Mouse (Mus musculus) forebrain, embryonic 15.5 days (tissue): ENCODE results near the gene Srrt. TPM values are rescaled to one million over a fixed set of nuclear protein-coding genes. Genes with fewer than 3 reads are reported as not detected.
A peak's percentile ranks its signal among the peaks of the same experiment; 100 is the strongest.

Experiments used
- ATAC-seq: fragments of 200-750 bp; cut with Nextera tagmentation; replicated peaks from 2 replicates; pipeline ENCODE4 v1.8.0; 2017; ENCODE audit warnings: mild to moderate bottlenecking, moderate TSS enrichment, moderate library complexity
- H3K27ac ChIP-seq: fragments of 300-500 bp; sonication (generic); replicated peaks from 2 replicates; pipeline ENCODE4 v1.5.1; 2015; ENCODE audit warnings: mild to moderate bottlenecking, inconsistent platforms
- H3K27me3 ChIP-seq: fragments of 300-500 bp; sonication (generic); 2 replicates; pipeline ENCODE4 v1.6.1; 2015; ENCODE audit warnings: inconsistent platforms
- H3K36me3 ChIP-seq: fragments of 300-500 bp; sonication (generic); 2 replicates; pipeline ENCODE4 v1.6.1; 2015; ENCODE audit warnings: mild to moderate bottlenecking, inconsistent platforms
- H3K4me1 ChIP-seq: fragments of 300-500 bp; sonication (generic); 2 replicates; pipeline ENCODE4 v1.6.1; 2015; ENCODE audit warnings: inconsistent platforms
- H3K4me2 ChIP-seq: fragments of 300-500 bp; sonication (generic); replicated peaks from 2 replicates; pipeline ENCODE4 v1.6.1; 2015; ENCODE audit warnings: mild to moderate bottlenecking, inconsistent platforms
- H3K4me3 ChIP-seq: fragments of 300-500 bp; sonication (generic); 2 replicates; pipeline ENCODE4 v1.5.1; 2015; ENCODE audit warnings: mild to moderate bottlenecking, inconsistent platforms
- H3K9ac ChIP-seq: fragments of 300-500 bp; sonication (generic); replicated peaks from 2 replicates; pipeline ENCODE4 v1.6.1; 2015; ENCODE audit warnings: mild to moderate bottlenecking, inconsistent platforms
- H3K9me3 ChIP-seq: fragments of 300-500 bp; sonication (generic); 2 replicates; pipeline ENCODE4 v1.6.1; 2016; ENCODE audit warnings: inconsistent platforms
- WGBS: fragments of 180-500 bp; shearing (Covaris S2); methylation state at CpG from one replicate; pipeline ENCODE4 v1.1.7; 2015; ENCODE audit warnings: mixed read lengths; 5-methylcytosine and 5-hydroxymethylcytosine counted together
- polyA plus RNA-seq: library from polyadenylated mRNA; unstranded; fragments of >200 nt; fragmentation: Nextera tagmentation; extraction: Ambion mirVana; gene quantifications from 2 replicates; pipeline ENCODE4 v1.2.1, GENCODE M21; 2015

The Srrt gene
- 118 and 129 TPM in 2 replicates for polyA plus RNA-seq

GRCm38 (mm10) chr5:137307071-137307912 lies at the start of gene Srrt:
TSS of gene Srrt (minus strand) at chr5:137307674.
- under 1% methylated on average over 65 of the region's 72 CpGs for WGBS
- H3K9ac ChIP-seq = peak within 1 kb of the TSS; percentile 97
- no peaks in the 10 kb centered on the region for H3K9me3 ChIP-seq
- peaks cover 46% of the 10 kb centered on the region for H3K4me1 ChIP-seq
- H3K4me2 ChIP-seq = peak within 1 kb of the TSS; percentile 67
- no peaks in the 10 kb centered on the region for H3K27me3 ChIP-seq
- H3K4me3 ChIP-seq = peak within 1 kb of the TSS; percentile 92
- peak within 1 kb of the TSS; percentile 96 for H3K27ac ChIP-seq
- ATAC-seq = peak; percentile 90
- peaks cover 22% of the 10 kb centered on the region for H3K36me3 ChIP-seq

GRCm38 (mm10) chr5:137354091-137354490 lies 46.6 kb upstream of the Srrt start:
- 87% methylated on average over 17 of the region's 17 CpGs for WGBS

GRCm38 (mm10) chr5:137352011-137352975 lies 44.8 kb upstream of the Srrt start:
- H3K4me2 ChIP-seq = peak overlapping the region; percentile 98
- H3K36me3 ChIP-seq = no peaks in the 10 kb centered on the region; the same call in 1 of the 2 replicates
- no peak overlapping the region; the same call in 1 of the 2 replicates for H3K9ac ChIP-seq
- no peaks in the 10 kb centered on the region; the same call in 1 of the 2 replicates for H3K27me3 ChIP-seq
- H3K4me1 ChIP-seq = peaks cover 47% of the 10 kb centered on the region
- no peaks in the 10 kb centered on the region for H3K9me3 ChIP-seq
- peak overlapping the region; percentile 70 for H3K4me3 ChIP-seq
- H3K27ac ChIP-seq = no peak overlapping the region
- WGBS = 19% methylated on average over 16 of the region's 16 CpGs
- ATAC-seq = no peak

More at GRCm38 (mm10) chr5:137354091-137354490, 46.6 kb upstream of the Srrt start:
- Histone ChIP-seq H3K4me3 (no peak overlapping the region), H3K9me3 (no peaks in the 10 kb centered on the region), H3K9ac (no peak overlapping the region), H3K4me2 (no peak overlapping the region), H3K36me3 (no peaks in the 10 kb centered on the region; the same call in 1 of the 2 replicates), H3K4me1 (peaks cover 37% of the 10 kb centered on the region), H3K27ac (no peak overlapping the region), H3K27me3 (no peaks in the 10 kb centered on the region; the same call in 1 of the 2 replicates)
- ATAC-seq = no peak

- no peaks in the 10 kb centered on the region for H3K9me3 ChIP-seq
- peaks cover 47% of the 10 kb centered on the region for H3K4me1 ChIP-seq
- no peak for ATAC-seq
- H3K27me3 ChIP-seq = no peaks in the 10 kb centered on the region; the same call in 1 of the 2 replicates
- no peaks in the 10 kb centered on the region; the same call in 1 of the 2 replicates for H3K36me3 ChIP-seq
- 8% methylated on average over 4 of the region's 4 CpGs for WGBS
- peak overlapping the region; percentile 98 for H3K4me2 ChIP-seq
- H3K27ac ChIP-seq = peak overlapping the region; percentile 42; the same call in 1 of the 2 replicates
- H3K9ac ChIP-seq = peak overlapping the region; percentile 74
- H3K4me3 ChIP-seq = peak overlapping the region; percentile 70
Measured at GRCm38 (mm10) chr5:137351394-137351793, 43.9 kb upstream of the Srrt start.

- WGBS = 0% methylated on average over 8 of the region's 8 CpGs
- Histone ChIP-seq H3K36me3 (no peaks in the 10 kb centered on the region; the same call in 1 of the 2 replicates), H3K4me3 (peak overlapping the region; percentile 70), H3K4me2 (peak overlapping the region; percentile 98), H3K27me3 (no peaks in the 10 kb centered on the region; the same call in 1 of the 2 replicates), H3K9me3 (no peaks in the 10 kb centered on the region), H3K9ac (peak overlapping the region; percentile 74), H3K4me1 (peaks cover 47% of the 10 kb centered on the region), H3K27ac (peak overlapping the region; percentile 42; the same call in 1 of the 2 replicates)
- ATAC-seq = no peak
Measured at GRCm38 (mm10) chr5:137351058-137351380, 43.5 kb upstream of the Srrt start.

- H3K9ac ChIP-seq = peak overlapping the region; percentile 74
- under 1% methylated on average over 55 of the region's 55 CpGs for WGBS
- H3K27ac ChIP-seq = peak overlapping the region; percentile 73
- peak; percentile 57 for ATAC-seq
- H3K4me1 ChIP-seq = peaks cover 47% of the 10 kb centered on the region
- peak overlapping the region; percentile 70 for H3K4me3 ChIP-seq
- no peaks in the 10 kb centered on the region for H3K9me3 ChIP-seq
- H3K27me3 ChIP-seq = no peaks in the 10 kb centered on the region; the same call in 1 of the 2 replicates
- H3K36me3 ChIP-seq = no peaks in the 10 kb centered on the region
- peak overlapping the region; percentile 98 for H3K4me2 ChIP-seq
Measured at GRCm38 (mm10) chr5:137350205-137351057, 43.0 kb upstream of the Srrt start.

- under 1% methylated on average over 30 of the region's 32 CpGs for WGBS
- Histone ChIP-seq H3K36me3 (no peaks in the 10 kb centered on the region), H3K4me3 (peak within 1 kb of the TSS; percentile 70), H3K4me2 (peak within 1 kb of the TSS; percentile 98), H3K27ac (peak within 1 kb of the TSS; percentile 73), H3K9ac (peak within 1 kb of the TSS; percentile 74), H3K27me3 (no peaks in the 10 kb centered on the region; the same call in 1 of the 2 replicates), H3K9me3 (no peaks in the 10 kb centered on the region), H3K4me1 (peaks cover 47% of the 10 kb centered on the region)
- peak; percentile 90 for ATAC-seq
Measured at GRCm38 (mm10) chr5:137349384-137350204, 42.1 kb upstream of the Srrt start, which contains the start of gene Ephb4. TSS of gene Ephb4 (plus strand) at chr5:137350109.

GRCm38 (mm10) chr5:137348482-137349383 lies 41.3 kb upstream of the Srrt start:
- 1% methylated on average over 33 of the region's 33 CpGs for WGBS
- no peak for ATAC-seq
- no peak overlapping the region; the same call in 1 of the 2 replicates for H3K27ac ChIP-seq
- no peaks in the 10 kb centered on the region for H3K9me3 ChIP-seq
- peak overlapping the region; percentile 70 for H3K4me3 ChIP-seq
- H3K36me3 ChIP-seq = no peaks in the 10 kb centered on the region
- no peaks in the 10 kb centered on the region; the same call in 1 of the 2 replicates for H3K27me3 ChIP-seq
- peak overlapping the region; percentile 35 for H3K9ac ChIP-seq
- peak overlapping the region; percentile 98 for H3K4me2 ChIP-seq
- H3K4me1 ChIP-seq = peaks cover 47% of the 10 kb centered on the region

- H3K27me3 ChIP-seq = no peaks in the 10 kb centered on the region; the same call in 1 of the 2 replicates
- 25% methylated on average over 7 of the region's 7 CpGs for WGBS
- H3K4me1 ChIP-seq = peaks cover 46% of the 10 kb centered on the region
- no peak overlapping the region for H3K4me2 ChIP-seq
- H3K9ac ChIP-seq = no peak overlapping the region
- no peak overlapping the region for H3K4me3 ChIP-seq
- ATAC-seq = no peak
- no peaks in the 10 kb centered on the region for H3K9me3 ChIP-seq
- no peaks in the 10 kb centered on the region for H3K36me3 ChIP-seq
- H3K27ac ChIP-seq = no peak overlapping the region
Measured at GRCm38 (mm10) chr5:137347856-137348255, 40.4 kb upstream of the Srrt start.
